Mouse (Mus musculus): ENCODE results near the gene Bach1.

Gene Bach1

GRCm38 (mm10) chr16:87698692-87699305, at the start of gene Bach1:
Bach1 (plus strand) TSS chr16:87698945.
- DNase-seq, result peak; percentile 92

DNA sequence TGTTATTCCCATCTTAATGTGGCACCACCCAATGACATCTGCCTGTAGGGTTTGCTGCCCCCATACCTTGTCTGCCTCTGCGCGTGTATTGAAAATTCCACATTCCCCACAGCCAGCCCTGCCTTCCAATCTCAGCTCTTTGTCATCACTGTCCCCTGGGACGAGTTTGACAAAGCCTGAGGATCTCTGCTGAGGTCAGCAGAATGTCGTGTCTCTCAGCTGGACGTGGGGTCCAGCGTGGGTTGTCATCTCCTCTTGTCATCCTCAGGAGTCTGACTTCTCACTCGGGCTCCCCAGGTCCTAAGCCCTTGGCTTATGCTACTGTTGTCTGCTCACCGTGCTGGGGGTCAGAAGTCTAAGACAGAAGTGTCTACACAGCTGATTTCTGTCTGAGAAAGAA, 46.4 kb upstream of the Bach1 start:
- no peak for DNase-seq

GRCm38 (mm10) chr16:87652924-87653323, 45.8 kb upstream of the Bach1 start:
- no peak for DNase-seq

DNA sequence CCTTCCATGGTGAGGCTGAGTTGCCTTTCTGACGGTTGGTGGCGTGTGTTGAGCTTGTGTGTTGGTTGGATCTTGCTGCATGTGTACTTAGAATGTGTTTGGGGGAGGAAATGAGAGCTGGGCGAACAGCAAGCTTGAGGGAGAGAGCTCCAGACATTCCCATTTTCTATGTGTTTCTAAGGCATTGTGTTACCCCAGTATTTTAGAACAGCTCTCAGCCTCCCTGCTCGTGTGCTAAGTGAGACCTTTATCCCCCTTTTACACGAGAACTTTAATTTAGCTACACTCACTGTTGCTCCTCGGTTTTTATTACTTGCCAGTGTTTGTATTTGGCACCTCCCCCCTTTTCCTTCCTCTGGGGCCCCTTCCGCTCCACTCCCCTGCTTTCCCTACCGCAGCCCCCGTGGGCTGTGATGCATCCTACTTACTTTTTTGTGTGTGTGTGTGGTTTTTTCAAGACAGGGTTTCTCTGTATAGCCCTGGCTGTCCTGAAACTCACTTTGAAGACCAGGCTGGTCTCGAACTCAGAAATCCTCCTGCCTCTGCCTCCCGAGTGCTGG, 44.6 kb upstream of the Bach1 start:
- DNase-seq, result no peak

DNA sequence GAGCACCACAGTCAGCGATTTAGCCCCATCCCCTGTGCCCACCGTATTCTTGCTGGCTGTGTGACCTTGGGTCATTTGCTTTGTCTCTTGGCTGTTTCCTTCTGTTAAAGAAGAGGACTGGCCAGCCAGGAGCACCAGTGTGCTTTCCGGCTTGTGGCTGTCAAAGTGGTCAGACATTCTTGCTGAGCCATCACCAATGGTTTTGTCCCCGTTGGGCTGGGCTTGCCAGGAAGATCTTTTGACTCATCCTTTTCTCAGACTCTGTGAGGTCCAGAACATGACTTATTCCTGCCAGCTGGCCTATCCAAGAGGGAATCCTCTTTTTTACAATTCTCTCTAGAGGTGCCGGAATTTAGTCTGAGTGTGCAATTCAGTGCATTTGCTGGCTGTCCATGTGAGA, 43.7 kb upstream of the Bach1 start:
- DNase-seq, result peak; percentile 40

DNA sequence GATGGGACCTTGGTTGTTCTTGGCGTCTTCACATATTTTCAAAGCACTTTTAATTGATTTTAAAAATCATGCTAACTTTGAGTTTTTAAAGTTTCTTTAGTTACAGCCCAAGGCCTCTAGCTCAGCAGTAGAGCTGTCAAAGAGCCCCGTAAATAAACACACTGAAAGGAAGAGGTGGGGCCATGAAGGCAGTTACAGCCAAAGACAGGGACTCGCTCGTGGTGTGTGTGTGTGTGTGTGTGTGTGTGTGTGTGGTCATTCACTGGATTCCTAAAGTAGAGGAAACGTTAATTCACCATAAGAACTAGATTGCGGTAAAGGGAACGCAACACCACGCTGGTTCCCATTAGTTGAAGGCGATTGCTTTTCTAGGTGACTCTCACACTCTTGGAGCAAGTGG, 43.2 kb upstream of the Bach1 start:
- DNase-seq, result no peak

DNA sequence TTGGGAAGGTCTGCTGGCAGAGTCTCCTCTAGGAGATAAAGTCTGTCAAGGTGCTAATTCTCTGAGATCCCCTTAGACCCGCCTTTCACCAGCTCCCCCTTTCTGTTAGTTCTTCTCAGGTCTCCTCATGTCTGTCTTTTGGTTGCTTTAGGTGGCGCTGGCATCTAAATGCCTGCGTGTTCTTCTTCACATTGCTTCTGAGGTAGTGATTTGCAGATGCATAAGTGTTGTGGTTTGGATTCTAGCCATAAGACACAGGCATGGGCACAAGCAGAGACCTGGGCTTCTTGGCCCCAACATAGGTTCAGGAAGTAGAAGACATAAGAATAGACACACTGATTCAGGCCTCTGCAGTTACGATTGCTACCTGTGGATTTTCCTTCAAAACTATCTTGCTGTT, 42.0 kb upstream of the Bach1 start:
- DNase-seq, result no peak

DNA sequence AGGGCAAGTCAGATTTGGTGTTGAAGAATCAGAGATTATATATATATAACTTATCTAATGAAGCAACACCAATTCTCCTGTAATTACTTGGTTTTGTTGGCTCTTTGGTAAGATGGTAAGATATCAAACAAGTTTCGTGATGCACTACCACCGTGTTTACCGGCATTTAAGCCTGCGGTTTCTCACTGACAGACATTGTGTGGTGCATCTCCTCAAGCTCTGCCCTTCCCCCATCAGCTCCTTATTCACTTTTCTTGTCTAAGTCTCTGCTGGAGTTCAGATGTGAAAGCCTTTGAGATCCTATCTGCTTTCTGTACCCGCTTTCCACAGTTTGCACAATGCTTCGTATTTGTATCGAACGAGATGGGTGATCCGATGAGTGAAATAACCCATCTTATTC, 41.5 kb upstream of the Bach1 start:
- DNase-seq, result no peak

GRCm38 (mm10) chr16:87661024-87661471, 37.7 kb upstream of the Bach1 start:
- DNase-seq, result peak; percentile 81

DNA sequence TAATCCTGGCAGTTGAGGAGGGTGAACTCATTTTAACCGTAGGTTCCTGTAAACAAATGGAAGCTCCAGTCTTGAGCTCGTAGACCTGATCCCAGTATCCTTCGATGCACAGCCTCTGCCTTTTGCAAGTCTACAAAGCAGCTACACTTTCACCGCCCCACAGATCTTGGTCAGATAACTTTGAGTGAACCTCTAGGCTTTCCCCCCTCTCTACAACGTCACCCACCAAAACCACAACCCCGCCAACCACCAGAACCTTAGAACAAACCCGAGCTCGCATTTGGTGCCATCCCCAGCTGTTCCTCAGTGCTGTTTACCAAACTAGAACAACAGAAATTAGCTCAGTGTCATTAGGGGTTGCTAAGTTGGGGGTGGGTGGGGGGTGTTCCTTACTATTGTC, 37.1 kb upstream of the Bach1 start:
- no peak for DNase-seq

- DNase-seq, result no peak
Observed at GRCm38 (mm10) chr16:87662528-87662927, 36.2 kb upstream of the Bach1 start.

GRCm38 (mm10) chr16:87663890-87664289, 34.9 kb upstream of the Bach1 start:
- DNase-seq, result no peak

- no peak for DNase-seq
Observed at GRCm38 (mm10) chr16:87665246-87665645, 33.5 kb upstream of the Bach1 start.

DNA sequence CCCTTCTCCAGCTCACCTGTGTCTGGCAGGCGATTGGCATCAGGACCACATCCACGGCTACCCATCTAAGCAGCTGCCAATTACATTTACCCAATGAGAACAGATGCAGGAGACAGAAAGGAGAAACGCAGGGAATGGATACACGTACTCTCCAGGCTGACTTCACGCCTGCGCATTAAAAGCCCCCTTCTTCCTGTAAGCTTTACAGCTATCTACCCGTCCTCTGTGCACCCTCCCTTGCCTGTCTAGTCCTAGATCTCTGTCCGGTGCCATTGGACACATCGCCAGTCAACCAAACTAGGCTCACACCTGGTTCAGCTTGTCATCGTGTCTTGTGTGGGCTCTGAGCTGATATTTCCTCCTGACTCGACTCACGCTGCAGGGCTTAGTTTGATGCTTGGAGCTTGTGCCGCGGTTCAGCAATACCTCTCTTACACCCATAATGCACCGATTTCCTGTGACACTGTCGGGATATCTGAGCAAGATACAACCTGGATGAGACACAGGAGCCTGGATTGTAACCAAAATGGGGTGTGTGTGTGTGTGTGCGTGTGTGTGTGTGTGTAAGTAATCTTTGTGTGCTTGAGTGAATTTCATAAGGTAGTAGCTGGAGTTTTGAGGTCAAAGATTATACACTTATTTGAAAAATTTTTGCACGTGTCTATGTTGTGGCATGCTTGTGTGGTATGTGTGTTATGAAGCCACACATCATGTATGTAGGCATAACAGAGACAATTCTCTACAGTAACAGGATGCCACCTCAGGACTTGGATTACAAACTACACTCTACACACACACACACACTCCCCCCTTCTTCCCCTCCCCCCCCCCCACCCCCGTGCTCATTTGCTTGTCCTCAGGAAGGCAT, 32.8 kb upstream of the Bach1 start:
- no peak for DNase-seq

- no peak for DNase-seq
Observed at GRCm38 (mm10) chr16:87666620-87667004, 32.1 kb upstream of the Bach1 start.

DNA sequence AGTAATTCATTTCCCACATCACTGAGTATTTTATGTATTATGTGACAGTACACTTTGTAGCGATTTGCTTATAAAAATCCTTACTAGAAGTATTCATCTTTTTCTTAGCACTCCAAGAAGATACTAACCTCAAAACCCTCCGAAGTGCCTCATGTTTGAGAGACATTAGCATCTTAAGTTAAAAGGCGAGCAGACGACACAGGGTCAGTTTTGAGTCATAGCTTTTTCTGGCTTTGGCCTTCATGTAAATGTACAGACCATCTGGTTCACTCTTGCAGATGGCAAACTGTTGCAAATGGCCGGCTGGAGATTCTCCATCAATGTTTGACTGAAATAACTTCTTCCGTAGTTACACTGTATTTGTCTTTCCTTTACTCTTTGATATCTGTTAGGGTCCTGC, 30.7 kb upstream of the Bach1 start:
- no peak for DNase-seq

- DNase-seq, result no peak
Observed at GRCm38 (mm10) chr16:87670091-87670820, 28.5 kb upstream of the Bach1 start.

DNA sequence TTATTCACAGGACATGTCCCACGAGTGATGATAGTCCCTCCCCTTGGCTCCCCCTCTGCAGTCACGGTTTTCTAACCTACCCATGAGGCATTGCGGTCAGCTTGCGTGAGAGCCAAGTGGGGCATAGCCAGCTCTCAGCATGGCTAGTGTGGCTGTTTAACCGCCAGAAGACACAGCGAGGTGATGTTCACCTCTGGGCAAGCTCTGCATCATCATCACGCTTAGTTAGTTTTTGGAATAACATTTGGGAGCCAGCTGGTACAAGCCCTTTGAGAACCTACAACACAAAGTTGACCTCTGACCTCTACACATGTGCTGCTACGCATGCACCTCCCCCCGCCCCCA, 28.0 kb upstream of the Bach1 start:
- no peak for DNase-seq

DNA sequence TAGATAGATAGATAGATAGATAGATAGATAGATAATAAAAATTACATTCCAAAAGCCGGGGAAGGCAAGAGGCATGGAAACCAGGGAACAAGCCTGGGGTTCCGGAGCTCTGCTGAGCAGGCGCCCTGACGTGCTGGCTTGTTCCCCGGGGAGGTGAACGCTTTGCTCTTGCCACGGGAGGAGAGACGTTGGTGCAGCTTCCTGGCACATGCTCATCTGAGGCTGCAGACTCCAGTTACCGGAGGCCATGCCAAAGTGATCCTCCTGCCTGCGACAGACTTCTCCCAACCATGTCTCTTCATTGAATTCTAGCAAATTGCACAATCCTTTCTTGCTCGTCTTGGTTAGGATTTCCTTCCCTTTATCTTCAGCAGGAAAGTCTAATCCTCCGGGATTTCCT, 27.4 kb upstream of the Bach1 start:
- DNase-seq, result no peak

DNA sequence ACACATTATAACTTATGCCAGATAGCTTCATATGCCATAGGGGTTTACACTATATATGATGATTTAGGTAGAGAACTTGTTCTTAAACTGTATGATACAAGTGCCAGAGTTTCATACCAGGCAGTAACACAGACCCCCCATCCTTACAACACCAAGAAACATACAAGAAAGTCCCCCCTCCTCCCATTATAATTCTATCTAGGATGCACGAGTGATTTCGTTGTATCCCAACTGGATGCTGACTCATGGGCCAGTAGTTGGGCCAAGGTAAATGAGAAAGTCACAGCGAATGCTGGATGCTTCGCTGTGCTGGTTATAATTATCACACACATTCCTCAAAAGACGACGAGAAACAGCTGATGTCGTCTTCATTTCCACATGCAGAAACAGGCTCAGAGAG, 25.6 kb upstream of the Bach1 start:
- DNase-seq, result no peak

GRCm38 (mm10) chr16:87676182-87676581, 22.6 kb upstream of the Bach1 start:
- no peak for DNase-seq

- DNase-seq, result no peak
Observed at GRCm38 (mm10) chr16:87678667-87679066, 20.1 kb upstream of the Bach1 start.

- no peak for DNase-seq
Observed at GRCm38 (mm10) chr16:87680912-87681634, 17.7 kb upstream of the Bach1 start.

Measured in layer of hippocampus, adult 9-11 months (tissue).